Mouse (Mus musculus): ENCODE measurements around the gene Gm28048. TPM values are rescaled to one million over a fixed set of nuclear protein-coding genes. Genes with fewer than 3 reads are reported as not detected.

The Gm28048 gene
- polyA plus RNA-seq, 1 experiment from 2014 or later: 19.3 TPM

- Histone ChIP-seq H3K9me3 (replicated peaks) (peaks cover 14% of the 10 kb centered on the region; the same call in 1 of the 2 replicates), H3K9ac (no peak overlapping the region), H3K4me2 (no peak overlapping the region), H3K27me3 (no peaks in the 10 kb centered on the region), H3K4me3 (replicated peaks) (no peak overlapping the region), H3K36me3 (peaks cover 16% of the 10 kb centered on the region), H3K27ac (no peak overlapping the region), H3K4me1 (no peaks in the 10 kb centered on the region)
- ATAC-seq (replicated peaks; ENCODE audit: low FRiP score): no peak; the same call in 1 of the 2 replicates
- 67% methylated on average over 4 of the region's 4 CpGs for WGBS
These were observed 16.4 kb downstream of the Gm28048 start for GRCm38 (mm10) chr11:22965503-22965902.

- Histone ChIP-seq H3K27me3 (no peaks in the 10 kb centered on the region), H3K27ac (no peak overlapping the region), H3K4me3 (replicated peaks) (no peak overlapping the region), H3K4me2 (no peak overlapping the region), H3K9me3 (replicated peaks) (peaks cover 12% of the 10 kb centered on the region; the same call in 1 of the 2 replicates), H3K9ac (no peak overlapping the region), H3K36me3 (peaks cover 11% of the 10 kb centered on the region), H3K4me1 (no peaks in the 10 kb centered on the region)
- no peak for ATAC-seq (replicated peaks; ENCODE audit: low FRiP score)
- WGBS: 75% methylated on average over 4 of the region's 4 CpGs
These were observed 17.5 kb downstream of the Gm28048 start for GRCm38 (mm10) chr11:22964401-22964800.

GRCm38 (mm10) chr11:22962101-22962500, 19.8 kb downstream of the Gm28048 start:
- ATAC-seq (replicated peaks; ENCODE audit: low FRiP score): 0 out of 2 replicates have a peak, but pooled peaks have one; percentile 43
- Histone ChIP-seq H3K27ac (no peak overlapping the region), H3K4me1 (no peaks in the 10 kb centered on the region), H3K27me3 (no peaks in the 10 kb centered on the region), H3K4me3 (replicated peaks) (no peak overlapping the region), H3K9ac (no peak overlapping the region), H3K9me3 (replicated peaks) (peaks cover 11% of the 10 kb centered on the region; the same call in 1 of the 2 replicates), H3K36me3 (peaks cover 9% of the 10 kb centered on the region), H3K4me2 (no peak overlapping the region)
- 97% methylated on average over 1 of the region's 1 CpGs for WGBS

GRCm38 (mm10) chr11:22957791-22958374, 24.0 kb downstream of the Gm28048 start:
- ATAC-seq (replicated peaks; ENCODE audit: low FRiP score): no peak
- Histone ChIP-seq H3K4me3 (replicated peaks) (no peak overlapping the region), H3K27ac (no peak overlapping the region), H3K9me3 (replicated peaks) (no peaks in the 10 kb centered on the region), H3K4me2 (no peak overlapping the region), H3K4me1 (no peaks in the 10 kb centered on the region), H3K36me3 (peaks cover 21% of the 10 kb centered on the region), H3K27me3 (no peaks in the 10 kb centered on the region), H3K9ac (no peak overlapping the region)
- 96% methylated on average over 4 of the region's 4 CpGs for WGBS

GRCm38 (mm10) chr11:22956830-22957229, 25.1 kb downstream of the Gm28048 start:
- Histone ChIP-seq H3K27ac (no peak overlapping the region), H3K9ac (no peak overlapping the region), H3K4me1 (no peaks in the 10 kb centered on the region), H3K4me3 (replicated peaks) (no peak overlapping the region), H3K36me3 (peaks cover 25% of the 10 kb centered on the region), H3K4me2 (no peak overlapping the region), H3K9me3 (replicated peaks) (no peaks in the 10 kb centered on the region), H3K27me3 (no peaks in the 10 kb centered on the region)
- 80% methylated on average over 4 of the region's 4 CpGs for WGBS
- peak; percentile 60; the same call in 1 of the 2 replicates for ATAC-seq (replicated peaks; ENCODE audit: low FRiP score)

- ATAC-seq (replicated peaks; ENCODE audit: low FRiP score): no peak
- H3K4me1 ChIP-seq: no peaks in the 10 kb centered on the region
- 90% methylated on average over 6 of the region's 6 CpGs for WGBS
- H3K9me3 ChIP-seq (replicated peaks): no peaks in the 10 kb centered on the region
- H3K36me3 ChIP-seq: peaks cover 27% of the 10 kb centered on the region
- H3K27ac ChIP-seq: no peak overlapping the region
- H3K4me3 ChIP-seq (replicated peaks): no peak overlapping the region
- H3K27me3 ChIP-seq: no peaks in the 10 kb centered on the region
- no peak overlapping the region for H3K9ac ChIP-seq
- H3K4me2 ChIP-seq: no peak overlapping the region
These were observed 25.5 kb downstream of the Gm28048 start for GRCm38 (mm10) chr11:22956346-22956745.

GRCm38 (mm10) chr11:22952668-22953067, 29.2 kb downstream of the Gm28048 start:
- no peak for ATAC-seq (replicated peaks; ENCODE audit: low FRiP score)
- no peak overlapping the region for H3K4me2 ChIP-seq
- no peaks in the 10 kb centered on the region for H3K4me1 ChIP-seq
- no peak overlapping the region for H3K9ac ChIP-seq
- WGBS: 94% methylated on average over 7 of the region's 7 CpGs
- no peak overlapping the region for H3K27ac ChIP-seq
- peaks cover 31% of the 10 kb centered on the region for H3K36me3 ChIP-seq
- no peak overlapping the region for H3K4me3 ChIP-seq (replicated peaks)
- H3K9me3 ChIP-seq (replicated peaks): no peaks in the 10 kb centered on the region
- H3K27me3 ChIP-seq: no peaks in the 10 kb centered on the region

GRCm38 (mm10) chr11:22950131-22950530, 31.8 kb downstream of the Gm28048 start:
- ATAC-seq (replicated peaks; ENCODE audit: low FRiP score): no peak
- Histone ChIP-seq H3K9ac (no peak overlapping the region), H3K9me3 (replicated peaks) (no peaks in the 10 kb centered on the region), H3K27me3 (no peaks in the 10 kb centered on the region), H3K27ac (no peak overlapping the region), H3K36me3 (peaks cover 16% of the 10 kb centered on the region), H3K4me3 (replicated peaks) (no peak overlapping the region), H3K4me1 (no peaks in the 10 kb centered on the region), H3K4me2 (no peak overlapping the region)
- WGBS: 95% methylated on average over 6 of the region's 6 CpGs

- WGBS: 89% methylated on average over 1 of the region's 1 CpGs
These were observed 32.8 kb downstream of the Gm28048 start for GRCm38 (mm10) chr11:22949101-22949500.

GRCm38 (mm10) chr11:22938983-22939382, 42.9 kb downstream of the Gm28048 start:
- H3K4me1 ChIP-seq: no peaks in the 10 kb centered on the region
- no peak for ATAC-seq (replicated peaks; ENCODE audit: low FRiP score)
- H3K27ac ChIP-seq: no peak overlapping the region
- no peak overlapping the region for H3K9ac ChIP-seq
- H3K36me3 ChIP-seq: 0 out of 2 replicates have a peak, but pooled peaks cover 5% of the 10 kb centered on the region
- no peak overlapping the region for H3K4me3 ChIP-seq (replicated peaks)
- no peaks in the 10 kb centered on the region for H3K27me3 ChIP-seq
- no peak overlapping the region for H3K4me2 ChIP-seq
- 88% methylated on average over 2 of the region's 2 CpGs for WGBS
- H3K9me3 ChIP-seq (replicated peaks): no peaks in the 10 kb centered on the region

More at GRCm38 (mm10) chr11:22949101-22949500, 32.8 kb downstream of the Gm28048 start:
- no peaks in the 10 kb centered on the region for H3K4me1 ChIP-seq
- no peak overlapping the region for H3K9ac ChIP-seq
- no peaks in the 10 kb centered on the region for H3K27me3 ChIP-seq
- no peak for ATAC-seq (replicated peaks; ENCODE audit: low FRiP score)
- H3K4me2 ChIP-seq: no peak overlapping the region
- no peak overlapping the region for H3K27ac ChIP-seq
- no peak overlapping the region for H3K4me3 ChIP-seq (replicated peaks)
- H3K9me3 ChIP-seq (replicated peaks): no peaks in the 10 kb centered on the region
- peaks cover 10% of the 10 kb centered on the region for H3K36me3 ChIP-seq

GRCm38 (mm10) chr11:22937716-22938316, 44.1 kb downstream of the Gm28048 start:
- Histone ChIP-seq H3K4me1 (no peaks in the 10 kb centered on the region), H3K27me3 (no peaks in the 10 kb centered on the region), H3K27ac (no peak overlapping the region), H3K4me2 (no peak overlapping the region), H3K36me3 (0 out of 2 replicates have a peak, but pooled peaks cover 5% of the 10 kb centered on the region), H3K9ac (no peak overlapping the region), H3K9me3 (replicated peaks) (no peaks in the 10 kb centered on the region), H3K4me3 (replicated peaks) (no peak overlapping the region)
- 99% methylated on average over 4 of the region's 4 CpGs for WGBS
- no peak for ATAC-seq (replicated peaks; ENCODE audit: low FRiP score)

GRCm38 (mm10) chr11:22936446-22937125, 45.3 kb downstream of the Gm28048 start:
- no peaks in the 10 kb centered on the region for H3K9me3 ChIP-seq (replicated peaks)
- no peaks in the 10 kb centered on the region for H3K4me1 ChIP-seq
- no peak overlapping the region for H3K27ac ChIP-seq
- no peaks in the 10 kb centered on the region for H3K27me3 ChIP-seq
- ATAC-seq (replicated peaks; ENCODE audit: low FRiP score): no peak
- H3K4me3 ChIP-seq (replicated peaks): no peak overlapping the region
- 0 out of 2 replicates have a peak, but pooled peaks cover 5% of the 10 kb centered on the region for H3K36me3 ChIP-seq
- 62% methylated on average over 5 of the region's 5 CpGs for WGBS
- H3K4me2 ChIP-seq: no peak overlapping the region
- no peak overlapping the region for H3K9ac ChIP-seq

Measured in kidney, embryonic 15.5 days (tissue).